Mouse (Mus musculus): ENCODE data around the gene Krtap28-10.

The Krtap28-10 gene

GRCm38 (mm10) chr1:83042380-83042779 lies at the start of gene Krtap28-10:
Gene Krtap28-10, minus strand, starts transcription at chr1:83042480.
- no peak for DNase-seq

DNA sequence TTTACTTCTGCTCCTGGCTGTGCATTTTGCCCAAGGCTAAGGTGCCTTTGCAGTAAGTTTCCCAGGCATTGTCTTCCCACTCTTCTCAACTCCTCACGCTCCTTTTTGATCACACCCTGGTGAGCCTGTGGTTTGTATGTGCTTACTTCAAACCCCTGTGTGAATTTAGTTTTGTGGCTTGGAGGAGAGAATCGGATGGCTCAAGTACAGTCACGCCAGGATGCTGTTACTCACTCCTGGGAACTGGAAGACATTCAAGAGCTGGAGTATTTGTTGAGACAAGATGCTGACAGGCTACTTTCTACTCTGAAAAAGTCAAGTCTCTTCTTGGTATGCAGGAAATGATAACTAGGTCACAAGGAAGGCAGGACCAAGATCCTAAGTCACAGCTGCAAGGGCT lies 49.0 kb upstream of the Krtap28-10 start:
- DNase-seq = no peak

- no peak for DNase-seq
Measured at GRCm38 (mm10) chr1:83084790-83085189, 42.5 kb upstream of the Krtap28-10 start.

- no peak for DNase-seq
Measured at GRCm38 (mm10) chr1:83077016-83077415, 34.7 kb upstream of the Krtap28-10 start.

GRCm38 (mm10) chr1:83076190-83076917 lies 34.1 kb upstream of the Krtap28-10 start:
- DNase-seq = peak; percentile 40

GRCm38 (mm10) chr1:83075526-83076189 lies 33.4 kb upstream of the Krtap28-10 start:
- DNase-seq = no peak

DNA sequence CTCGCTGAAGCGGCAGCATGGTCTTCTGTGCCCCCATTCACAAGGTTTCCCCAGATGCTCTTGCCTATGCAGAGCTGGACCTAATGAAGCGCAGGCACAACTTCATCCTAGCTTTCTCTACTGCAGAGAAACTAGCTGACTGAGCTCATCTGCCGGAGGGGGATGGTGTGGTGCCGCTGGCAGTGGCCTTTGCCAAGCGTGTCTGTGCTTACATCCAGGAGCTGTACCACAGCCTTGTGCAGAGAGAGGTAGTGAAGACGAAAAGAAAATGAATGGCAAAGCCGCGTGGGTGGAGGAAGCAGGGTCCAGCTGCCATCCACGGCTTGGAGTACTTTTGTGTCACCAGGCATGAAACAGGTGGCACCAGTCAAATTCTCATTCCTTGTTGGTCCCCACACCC lies 24.9 kb upstream of the Krtap28-10 start:
- no peak for DNase-seq

- DNase-seq = no peak
Measured at GRCm38 (mm10) chr1:83066577-83066976, 24.3 kb upstream of the Krtap28-10 start.

GRCm38 (mm10) chr1:83064851-83065250 lies 22.6 kb upstream of the Krtap28-10 start:
- peak; percentile 14 for DNase-seq

GRCm38 (mm10) chr1:83060643-83061042 lies 18.4 kb upstream of the Krtap28-10 start, which contains the start of gene Krtap28-13:
Gene Krtap28-13, plus strand, starts transcription at chr1:83060930.
- DNase-seq = no peak

DNA sequence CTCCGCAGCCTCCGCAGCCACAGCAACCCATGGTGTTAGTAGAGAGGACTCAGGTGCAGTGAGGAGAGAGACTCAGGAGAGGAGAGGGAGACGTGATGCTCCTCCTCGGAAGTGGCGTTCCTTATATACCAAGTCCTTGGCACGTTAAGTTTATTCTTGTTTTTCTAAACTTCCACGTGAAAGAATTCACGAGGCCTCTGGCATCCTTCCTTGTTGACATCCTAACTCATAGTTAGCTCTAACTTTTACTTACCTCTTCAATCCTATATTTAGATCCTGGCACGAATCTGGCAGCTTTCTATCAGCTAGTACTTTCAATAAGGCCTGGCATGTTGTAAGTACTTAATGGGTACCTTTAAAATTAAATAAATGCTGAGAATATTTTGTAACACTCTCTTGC lies 17.0 kb upstream of the Krtap28-10 start, which contains the start of gene A030005K14Rik:
TSS of gene A030005K14Rik (minus strand) at position 101 of the 400 bp plus-strand sequence.
- no peak for DNase-seq

- DNase-seq = peak; percentile 14
Measured at GRCm38 (mm10) chr1:83058481-83058880, 16.2 kb upstream of the Krtap28-10 start.

- DNase-seq = no peak
Measured at GRCm38 (mm10) chr1:83044882-83045427, 2.7 kb upstream of the Krtap28-10 start, which contains the start of gene Gm47969. Gene Gm47969, plus strand, starts transcription at chr1:83044932.

GRCm38 (mm10) chr1:83039080-83039479 lies 3.2 kb downstream of the Krtap28-10 start:
- no peak for DNase-seq

- DNase-seq = peak; percentile 62
Measured at GRCm38 (mm10) chr1:83038109-83038672, 4.1 kb downstream of the Krtap28-10 start, which contains the start of gene Slc19a3. Gene Slc19a3, minus strand, starts transcription at chr1:83038448.

DNA sequence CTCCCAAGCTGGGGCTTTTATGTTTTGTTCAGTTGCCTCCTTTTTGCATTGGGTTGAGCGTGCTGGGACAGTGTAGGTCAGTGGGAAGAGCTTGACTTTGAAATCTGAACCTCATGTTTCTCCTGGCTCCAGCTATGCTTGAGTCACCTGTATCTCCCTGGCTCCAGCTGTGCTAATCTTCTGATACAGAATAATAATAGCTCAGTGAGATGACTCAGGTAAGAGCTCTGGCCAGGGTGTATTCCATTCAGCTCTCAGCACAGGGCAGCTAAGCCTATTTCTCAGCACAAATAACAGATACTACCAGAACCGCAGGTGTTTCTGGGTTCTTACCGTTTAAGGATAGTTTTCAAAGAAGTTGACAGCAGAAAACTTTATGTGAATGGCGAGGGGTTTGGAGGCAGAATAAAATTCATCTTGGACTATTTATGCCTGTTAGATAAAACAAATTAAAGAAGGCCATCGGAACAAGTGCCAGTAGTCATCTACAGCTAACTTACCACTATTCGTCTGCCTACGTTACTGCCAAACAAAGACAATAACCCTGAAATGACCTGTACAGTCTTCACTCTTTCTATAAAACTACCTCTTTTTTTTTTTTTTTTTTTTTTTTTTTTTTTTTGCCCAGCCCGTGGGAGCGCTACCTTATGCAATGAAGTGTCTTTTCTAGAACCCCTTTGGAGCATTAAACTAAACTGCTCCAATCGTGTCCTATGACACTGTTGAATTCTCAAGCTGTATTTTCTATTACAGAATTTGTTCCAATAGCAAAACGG lies 5.2 kb downstream of the Krtap28-10 start:
- DNase-seq = no peak

GRCm38 (mm10) chr1:83034509-83034908 lies 7.8 kb downstream of the Krtap28-10 start:
- DNase-seq = no peak

DNA sequence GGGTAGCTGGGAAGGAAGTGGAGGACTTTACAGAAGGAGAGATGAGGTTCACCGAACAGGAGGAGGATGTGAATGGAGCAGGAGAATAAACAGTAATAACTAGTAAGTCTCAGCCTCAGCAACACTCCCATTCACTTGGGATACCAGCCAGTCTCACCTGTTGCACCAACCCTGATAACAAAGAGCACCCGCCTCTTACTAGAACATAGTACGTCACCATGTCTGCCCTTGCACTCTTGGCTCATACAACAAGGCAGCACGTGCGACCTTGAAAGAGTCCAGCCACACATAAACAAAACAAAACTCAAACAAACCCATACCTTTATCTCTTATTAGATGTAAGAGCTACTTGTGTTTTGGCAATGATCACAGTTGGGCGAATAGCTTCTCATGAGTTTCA lies 9.8 kb downstream of the Krtap28-10 start:
- no peak for DNase-seq

DNA sequence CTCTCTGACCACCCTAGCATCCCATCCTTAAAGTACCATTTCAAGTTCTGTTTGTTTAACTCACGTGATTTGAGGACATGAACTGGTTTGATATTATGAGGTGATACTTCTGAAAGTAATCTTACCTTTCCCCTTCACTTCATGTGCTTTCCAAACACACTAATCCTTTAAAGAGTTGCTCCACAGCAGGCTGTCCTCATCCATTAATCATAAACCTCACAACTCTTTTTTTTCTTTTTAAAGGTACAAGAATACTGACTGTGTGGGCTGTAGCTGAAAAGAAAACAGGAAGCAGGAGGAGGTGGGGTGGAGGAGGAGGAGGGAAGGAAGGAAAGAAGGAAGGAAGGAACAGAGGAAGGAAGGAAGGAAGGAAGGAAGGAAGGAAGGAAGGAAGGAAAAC lies 10.3 kb downstream of the Krtap28-10 start:
- DNase-seq = no peak

DNA sequence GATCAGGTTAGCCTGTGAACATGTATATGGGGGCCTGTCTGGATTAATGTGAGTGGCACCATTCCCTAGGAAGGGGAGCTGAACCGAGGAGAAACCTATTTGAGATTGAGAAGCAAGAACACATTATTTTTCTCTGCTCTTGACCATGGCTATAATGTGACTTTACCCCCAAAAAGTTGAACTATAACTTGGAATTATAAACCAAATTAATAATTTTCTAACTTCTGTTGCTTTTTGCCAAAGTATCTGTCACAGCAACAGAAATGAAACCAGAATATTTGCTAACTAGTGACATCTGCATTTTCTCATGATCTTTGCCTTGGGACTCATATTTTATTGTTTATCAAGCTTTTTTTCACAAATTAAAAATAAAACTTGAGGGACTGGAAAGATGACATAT lies 25.7 kb downstream of the Krtap28-10 start:
- DNase-seq = peak; percentile 8

DNA sequence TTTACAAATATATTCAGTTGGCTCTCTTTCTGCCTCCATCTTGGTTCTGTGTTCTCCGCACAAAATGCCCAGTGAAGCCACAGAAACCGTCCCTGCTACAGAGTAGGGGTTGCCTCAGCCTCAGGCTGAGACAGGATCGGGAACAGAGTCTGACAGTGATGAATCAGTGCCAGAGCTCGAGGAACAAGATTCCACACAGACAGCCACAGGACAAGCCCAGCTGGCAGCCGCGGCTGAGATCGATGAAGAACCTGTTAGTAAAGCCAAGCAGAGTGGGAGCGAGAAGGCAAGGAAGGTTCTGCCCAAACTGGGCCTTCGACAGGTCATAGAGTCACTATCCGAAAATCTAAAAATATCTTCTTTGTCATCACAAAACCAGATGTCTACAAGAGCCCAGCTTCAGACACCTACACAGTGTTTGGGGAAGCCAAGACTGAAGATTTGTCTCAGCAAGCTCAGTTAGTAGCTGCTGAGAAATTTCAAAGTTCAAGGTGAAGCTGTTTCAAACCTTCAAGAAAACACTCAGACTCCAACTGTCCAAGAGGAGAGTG lies 26.9 kb downstream of the Krtap28-10 start:
- no peak for DNase-seq

GRCm38 (mm10) chr1:83014477-83014876 lies 27.8 kb downstream of the Krtap28-10 start:
- no peak for DNase-seq

Measured in kidney, postnatal 14 days (tissue).